Mouse (Mus musculus) embryo, embryonic 10.5 days (tissue): ENCODE results near the gene Tcf3.

ENCODE experiments used
- DNase-seq: peaks from one replicate; pipeline ENCODE4 v3.0.0-alpha.2; 2015; ENCODE audit warnings: low spot score

Tcf3 gene

GRCm38 (mm10) chr10:80385811-80386734 lies 47.4 kb downstream of the Tcf3 start:
- peak; percentile 85 for DNase-seq

- no peak for DNase-seq
These were observed 48.1 kb downstream of the Tcf3 start for GRCm38 (mm10) chr10:80385310-80385709.

- DNase-seq = no peak
These were observed 48.7 kb downstream of the Tcf3 start for GRCm38 (mm10) chr10:80384709-80385108.

DNA sequence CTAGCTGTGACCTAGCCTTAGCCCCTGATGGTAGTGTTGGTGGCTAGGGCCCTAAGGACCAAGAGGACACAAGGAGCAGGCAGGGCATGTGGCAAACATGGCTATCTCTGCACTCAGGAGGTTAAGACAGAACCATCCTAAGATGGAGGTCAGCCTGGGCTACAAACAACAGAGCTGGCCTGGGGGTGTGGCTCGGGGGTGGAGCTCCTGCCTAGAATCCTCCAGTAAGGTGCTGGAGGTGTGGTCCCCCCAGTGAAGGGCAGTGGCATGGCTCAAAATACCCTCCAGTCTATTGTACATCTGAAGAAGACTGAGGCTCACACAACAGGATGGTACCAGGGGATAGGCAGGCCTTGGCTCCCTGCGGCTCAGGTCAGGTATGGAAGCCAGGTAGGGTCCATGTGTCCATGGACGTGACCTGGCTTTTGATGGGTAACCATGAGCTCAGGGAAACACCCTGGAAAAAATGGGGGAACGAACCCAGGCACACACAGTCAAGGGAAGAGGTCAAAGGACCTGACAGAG lies 49.3 kb downstream of the Tcf3 start:
- no peak for DNase-seq

GRCm38 (mm10) chr10:80383431-80383830 lies 50.0 kb downstream of the Tcf3 start:
- DNase-seq = no peak

GRCm38 (mm10) chr10:80382641-80383365 lies 50.6 kb downstream of the Tcf3 start:
- no peak for DNase-seq

- no peak for DNase-seq
These were observed 55.7 kb downstream of the Tcf3 start for GRCm38 (mm10) chr10:80377716-80378115.

GRCm38 (mm10) chr10:80376160-80376559 lies 57.3 kb downstream of the Tcf3 start:
- peak; percentile 97 for DNase-seq

DNA sequence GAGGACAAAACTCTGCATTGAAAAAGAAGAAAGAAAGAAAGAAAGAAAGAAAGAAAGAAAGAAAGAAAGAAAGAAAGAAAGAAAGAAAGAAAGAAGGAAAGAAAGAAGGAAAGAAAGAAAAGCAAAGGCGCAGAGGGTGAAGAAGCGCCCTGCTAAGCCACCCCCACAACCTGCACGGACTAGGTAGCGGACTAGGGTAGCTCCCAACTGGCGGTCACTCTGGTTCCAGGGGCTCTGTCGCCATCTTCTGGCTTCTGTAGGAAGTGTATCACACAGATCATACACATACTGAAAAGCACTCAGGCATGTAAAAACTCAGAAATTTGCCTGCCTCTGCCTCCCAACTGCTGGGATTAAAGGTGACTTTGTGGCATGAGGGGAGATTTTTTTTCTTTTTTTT lies 59.4 kb downstream of the Tcf3 start:
- peak; percentile 82 for DNase-seq

GRCm38 (mm10) chr10:80372706-80373105 lies 60.7 kb downstream of the Tcf3 start:
- no peak for DNase-seq

DNA sequence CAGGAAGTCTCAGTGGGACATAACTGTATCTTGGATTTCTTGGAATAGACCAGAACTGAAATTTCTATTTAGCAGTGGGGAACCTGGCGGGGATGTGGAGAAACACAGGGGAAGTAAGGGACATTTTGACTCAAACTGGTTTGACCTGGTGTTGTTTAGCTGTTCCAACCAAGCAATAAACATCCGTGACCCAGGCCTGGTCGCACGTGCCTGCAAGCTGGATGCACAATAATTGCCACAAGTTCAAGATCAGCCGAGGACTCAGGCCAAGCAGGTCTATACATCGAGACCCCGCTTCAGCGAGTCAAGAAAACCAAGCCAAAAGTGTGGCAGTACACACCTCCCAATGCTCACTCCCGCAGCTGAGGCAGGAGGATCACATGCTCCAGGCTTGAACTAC lies 61.5 kb downstream of the Tcf3 start:
- DNase-seq = no peak

- DNase-seq = peak; percentile 85
These were observed 62.0 kb downstream of the Tcf3 start for GRCm38 (mm10) chr10:80371411-80371966.

GRCm38 (mm10) chr10:80369995-80370747 lies 63.3 kb downstream of the Tcf3 start:
- no peak for DNase-seq

DNA sequence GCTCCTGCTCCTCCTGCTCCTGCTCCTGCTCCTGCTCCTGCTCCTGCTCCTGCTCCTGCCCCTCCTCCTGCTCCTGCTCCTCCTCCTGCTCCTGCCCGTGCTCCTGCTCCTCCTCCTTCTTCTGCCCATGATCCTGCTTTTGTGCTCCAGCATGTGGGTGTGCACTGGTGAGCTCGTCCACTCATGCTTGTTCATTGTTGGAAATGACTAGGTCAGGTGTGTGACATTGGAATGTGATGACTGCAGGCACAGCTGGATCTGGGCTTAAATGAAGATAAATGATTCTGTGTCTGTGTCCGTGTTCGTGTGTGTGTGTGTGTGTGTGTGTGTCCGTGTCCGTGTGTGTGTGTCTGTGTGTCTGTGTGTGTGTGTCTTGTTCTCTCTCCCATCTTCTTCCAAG lies 65.1 kb downstream of the Tcf3 start:
- no peak for DNase-seq

DNA sequence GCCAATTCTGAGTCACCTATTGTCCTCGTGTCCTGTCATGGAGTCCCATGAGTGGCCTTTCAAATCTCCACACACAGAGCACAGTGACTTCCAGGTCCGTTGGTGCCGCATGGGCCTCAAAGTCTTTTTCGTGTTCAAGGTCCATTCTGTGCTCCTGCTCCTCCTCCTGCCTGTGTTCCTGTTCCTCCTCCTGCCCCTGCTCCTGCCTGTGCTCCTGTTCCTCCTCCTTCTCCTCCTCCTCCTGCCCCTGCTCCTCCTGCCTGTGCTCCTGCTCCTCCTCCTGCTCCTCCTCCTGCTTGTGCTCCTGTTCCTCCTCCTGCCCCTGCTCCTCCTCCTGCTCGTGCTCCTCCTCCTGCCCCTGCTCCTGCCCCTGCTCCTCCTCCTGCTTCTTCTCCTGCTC lies 65.5 kb downstream of the Tcf3 start:
- no peak for DNase-seq

- DNase-seq = no peak
These were observed 67.7 kb downstream of the Tcf3 start for GRCm38 (mm10) chr10:80365736-80366135.

- DNase-seq = no peak
These were observed 69.7 kb downstream of the Tcf3 start for GRCm38 (mm10) chr10:80363734-80364133.
